Mouse (Mus musculus): ENCODE data around the gene Sag.

- TF ChIP-seq POLR2A (IDR thresholded peaks at IDR 0.05; ENCODE audit: control insufficient read depth, extremely low read depth, insufficient read depth, low read length, poor library complexity) (no peak), CTCF (IDR thresholded peaks at IDR 0.05; ENCODE audit: borderline replicate concordance, control insufficient read depth, extremely low read depth, insufficient read depth, low read length, poor library complexity) (no peak)
Observed at GRCm38 (mm10) chr1:87793138-87793449, 10.4 kb upstream of the Sag start.
